Mouse (Mus musculus) midbrain, embryonic 16.5 days (tissue): ENCODE results near the gene As3mt. TPM values are rescaled to one million over a fixed set of nuclear protein-coding genes. Genes with fewer than 3 reads are reported as not detected.

ENCODE experiments used
- ATAC-seq: fragments of 200-750 bp; cut with Nextera tagmentation; 2 replicates; pipeline ENCODE4 v1.8.0; 2017; ENCODE audit warnings: moderate TSS enrichment
- H3K27ac ChIP-seq: fragments of 300-500 bp; sonication (generic); 2 replicates; pipeline ENCODE4 v1.5.1; 2014; ENCODE audit warnings: mild to moderate bottlenecking, low read length, mixed read lengths
- H3K27me3 ChIP-seq: fragments of 300-500 bp; sonication (generic); 2 replicates; pipeline ENCODE4 v1.6.1; 2014; ENCODE audit warnings: low read depth, low read length, mixed read lengths; ENCODE audit not compliant: control insufficient read depth, insufficient read depth
- H3K36me3 ChIP-seq: fragments of 300-500 bp; sonication (generic); 2 replicates; pipeline ENCODE4 v1.6.1; 2014; ENCODE audit warnings: mild to moderate bottlenecking, low read length, moderate library complexity, mixed read lengths; ENCODE audit not compliant: control insufficient read depth, insufficient read depth
- H3K4me1 ChIP-seq: fragments of 300-500 bp; sonication (generic); 2 replicates; pipeline ENCODE4 v1.6.1; 2014; ENCODE audit warnings: mild to moderate bottlenecking, low read length, mixed read lengths; ENCODE audit not compliant: control insufficient read depth, insufficient read depth
- H3K4me2 ChIP-seq: fragments of 300-500 bp; sonication (generic); 2 replicates; pipeline ENCODE4 v1.6.1; 2014; ENCODE audit warnings: mild to moderate bottlenecking, low read length, mixed read lengths
- H3K4me3 ChIP-seq: fragments of 300-500 bp; sonication (generic); 2 replicates; pipeline ENCODE4 v1.5.1; 2014; ENCODE audit warnings: low read depth, mild to moderate bottlenecking, low read length, moderate library complexity, mixed read lengths
- H3K9ac ChIP-seq: fragments of 300-500 bp; sonication (generic); 2 replicates; pipeline ENCODE4 v1.6.1; 2014; ENCODE audit warnings: low read depth, low read length, mixed read lengths
- H3K9me3 ChIP-seq: fragments of 300-500 bp; sonication (generic); replicated peaks from 2 replicates; pipeline ENCODE4 v1.6.1; 2014; ENCODE audit warnings: mild to moderate bottlenecking, low read length, mixed read lengths; ENCODE audit not compliant: control insufficient read depth, poor library complexity, severe bottlenecking
- WGBS: fragments of 180-500 bp; shearing (Covaris S2); extraction: QIAGEN DNeasy Blood & Tissue Kit; methylation state at CpG from one replicate; pipeline ENCODE4 v1.1.7; 2014; 5-methylcytosine and 5-hydroxymethylcytosine counted together
- polyA plus RNA-seq: library from polyadenylated mRNA; unstranded; fragments of >200 nt; fragmentation: Nextera tagmentation; extraction: Ambion mirVana; gene quantifications from 2 replicates; pipeline ENCODE4 v1.2.1, GENCODE M21; 2015

The As3mt gene
- polyA plus RNA-seq, 1 experiment from 2014 or later = 38.1 TPM

DNA sequence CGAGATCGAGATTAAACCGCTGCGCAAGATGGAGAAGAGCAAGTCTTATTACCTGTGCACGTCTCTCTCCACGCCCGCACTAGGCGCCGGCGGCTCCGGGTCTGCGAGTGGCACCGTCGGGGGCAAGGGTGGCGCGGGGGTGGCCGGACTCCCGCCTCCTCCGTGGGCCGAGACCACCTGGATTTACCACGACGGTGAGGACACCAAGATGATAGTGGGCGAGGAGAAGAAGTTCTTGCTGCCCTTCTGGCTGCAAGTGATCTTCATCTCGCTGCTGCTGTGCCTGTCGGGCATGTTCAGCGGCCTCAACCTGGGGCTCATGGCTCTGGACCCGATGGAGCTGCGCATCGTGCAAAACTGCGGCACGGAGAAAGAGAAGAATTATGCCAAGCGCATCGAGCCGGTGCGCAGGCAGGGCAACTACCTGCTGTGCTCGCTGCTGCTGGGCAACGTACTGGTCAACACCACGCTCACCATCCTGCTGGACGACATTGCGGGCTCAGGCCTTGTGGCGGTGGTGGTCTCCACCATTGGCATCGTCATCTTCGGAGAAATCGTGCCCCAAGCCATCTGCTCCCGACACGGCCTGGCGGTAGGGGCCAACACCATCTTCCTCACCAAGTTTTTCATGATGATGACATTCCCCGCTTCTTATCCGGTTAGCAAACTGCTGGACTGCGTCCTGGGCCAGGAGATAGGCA lies 55.2 kb downstream of the As3mt start:
- peak overlapping the region; percentile 86 for H3K4me3 ChIP-seq
- no peaks in the 10 kb centered on the region for H3K9me3 ChIP-seq
- under 1% methylated on average over 50 of the region's 50 CpGs for WGBS
- no peaks in the 10 kb centered on the region for H3K36me3 ChIP-seq
- peak overlapping the region; percentile 96 for H3K27ac ChIP-seq
- peaks cover 2% of the 10 kb centered on the region; the same call in 1 of the 2 replicates for H3K27me3 ChIP-seq
- peak overlapping the region; percentile 95 for H3K4me2 ChIP-seq
- peaks cover 31% of the 10 kb centered on the region for H3K4me1 ChIP-seq
- H3K9ac ChIP-seq = peak overlapping the region; percentile 85
- peak; percentile 0; the same call in 1 of the 2 replicates for ATAC-seq

DNA sequence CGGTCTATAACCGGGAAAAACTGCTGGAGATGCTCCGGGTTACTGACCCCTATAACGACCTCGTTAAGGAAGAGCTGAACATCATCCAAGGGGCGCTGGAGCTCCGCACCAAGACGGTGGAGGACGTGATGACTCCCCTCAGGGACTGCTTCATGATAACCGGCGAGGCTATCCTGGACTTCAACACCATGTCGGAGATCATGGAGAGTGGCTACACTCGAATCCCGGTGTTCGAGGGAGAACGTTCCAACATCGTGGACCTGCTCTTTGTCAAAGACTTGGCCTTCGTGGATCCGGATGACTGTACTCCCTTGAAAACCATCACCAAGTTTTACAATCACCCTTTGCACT lies 55.7 kb downstream of the As3mt start:
- ATAC-seq = no peak
- H3K4me1 ChIP-seq = peaks cover 31% of the 10 kb centered on the region
- H3K36me3 ChIP-seq = no peaks in the 10 kb centered on the region
- WGBS = under 1% methylated on average over 19 of the region's 19 CpGs
- no peaks in the 10 kb centered on the region for H3K9me3 ChIP-seq
- no peak overlapping the region for H3K27ac ChIP-seq
- H3K4me2 ChIP-seq = peak overlapping the region; percentile 95
- peak overlapping the region; percentile 86 for H3K4me3 ChIP-seq
- peak overlapping the region; percentile 85 for H3K9ac ChIP-seq
- peaks cover 2% of the 10 kb centered on the region; the same call in 1 of the 2 replicates for H3K27me3 ChIP-seq

DNA sequence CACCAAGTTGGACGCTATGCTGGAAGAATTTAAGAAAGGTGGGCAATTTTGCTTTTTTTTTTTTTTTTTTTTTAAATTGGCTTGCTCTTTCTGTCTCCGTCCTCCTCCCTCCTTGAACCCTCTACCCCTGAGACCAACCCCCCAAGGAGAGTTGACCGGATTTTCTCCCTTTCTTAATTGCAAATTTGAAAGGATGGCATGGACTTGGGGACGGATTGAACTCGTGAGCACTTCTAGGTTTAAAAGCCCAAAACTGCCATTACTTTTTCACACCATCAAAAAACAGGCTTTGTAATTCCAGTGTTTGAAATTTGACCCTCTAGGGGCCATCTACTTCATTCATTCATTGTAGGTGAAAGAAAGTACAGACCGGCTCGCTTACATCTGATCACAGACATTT lies 56.1 kb downstream of the As3mt start:
- WGBS = 6% methylated on average over 7 of the region's 7 CpGs
- H3K9ac ChIP-seq = peak overlapping the region; percentile 85; the same call in 1 of the 2 replicates
- H3K36me3 ChIP-seq = no peaks in the 10 kb centered on the region
- H3K4me1 ChIP-seq = peaks cover 31% of the 10 kb centered on the region
- H3K27me3 ChIP-seq = 0 out of 2 replicates have a peak, but pooled peaks cover 2% of the 10 kb centered on the region
- no peaks in the 10 kb centered on the region for H3K9me3 ChIP-seq
- ATAC-seq = no peak
- H3K27ac ChIP-seq = no peak overlapping the region
- H3K4me2 ChIP-seq = peak overlapping the region; percentile 95
- peak overlapping the region; percentile 86 for H3K4me3 ChIP-seq

DNA sequence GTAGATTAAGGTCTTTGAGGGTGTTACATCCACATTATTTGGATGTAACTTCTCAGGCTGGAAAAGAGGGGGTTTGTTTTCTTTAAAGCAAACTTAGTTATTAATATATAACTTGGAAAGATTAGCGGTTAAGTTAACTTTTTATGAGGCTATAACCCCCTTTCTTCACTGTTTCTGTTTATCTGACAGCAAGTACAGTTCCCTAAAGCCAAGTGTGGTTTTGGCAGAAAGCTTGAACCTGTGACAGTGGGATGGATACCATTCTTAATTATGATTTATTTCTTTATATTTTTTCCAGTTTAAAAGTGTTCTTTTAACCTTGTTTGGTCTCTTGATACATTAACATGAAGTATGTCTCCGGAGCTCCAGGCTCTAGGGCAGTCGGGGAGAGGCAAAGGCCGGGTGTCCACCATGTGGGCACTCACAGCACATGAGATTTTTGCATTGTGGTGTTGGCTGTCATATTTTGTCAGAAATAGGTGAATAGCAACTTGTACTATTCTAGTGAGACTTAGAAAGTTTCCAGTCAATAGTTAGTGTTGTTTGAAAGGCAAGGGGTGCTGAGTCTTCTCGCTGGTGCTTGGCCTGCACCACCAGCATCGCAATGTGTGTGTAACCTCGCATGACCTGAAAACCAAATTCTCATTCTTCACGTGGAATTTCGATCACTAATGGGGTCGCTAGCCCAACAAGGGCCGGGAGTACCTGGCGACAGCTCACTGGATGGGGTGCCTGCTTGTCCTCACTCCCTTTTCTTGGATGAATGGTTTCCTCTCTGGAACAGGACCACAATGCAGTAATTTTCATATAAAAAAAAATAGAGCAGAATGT lies 56.9 kb downstream of the As3mt start:
- H3K4me1 ChIP-seq = peaks cover 31% of the 10 kb centered on the region

DNA sequence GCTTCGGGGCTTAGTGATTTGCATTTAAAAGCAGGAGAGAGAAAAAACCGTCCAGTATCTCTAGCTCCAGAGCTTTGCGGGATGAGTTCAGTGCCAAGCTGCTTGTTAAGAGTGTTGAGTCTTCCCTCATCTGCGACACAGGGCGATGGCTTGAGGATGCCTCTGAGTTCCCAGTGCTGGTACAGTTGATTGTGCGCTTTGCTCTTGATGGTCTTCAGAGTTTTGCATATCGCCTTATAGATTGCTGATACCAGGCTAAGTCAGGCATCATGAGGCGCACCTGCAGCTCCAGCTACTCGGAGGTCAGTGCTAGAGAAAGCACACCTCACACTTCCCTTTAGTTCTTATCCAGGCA lies 57.5 kb downstream of the As3mt start:
- WGBS = 43% methylated on average over 9 of the region's 9 CpGs
- Histone ChIP-seq H3K27me3 (0 out of 2 replicates have a peak, but pooled peaks cover 2% of the 10 kb centered on the region), H3K27ac (no peak overlapping the region), H3K9me3 (no peaks in the 10 kb centered on the region), H3K4me1 (peaks cover 31% of the 10 kb centered on the region), H3K36me3 (no peaks in the 10 kb centered on the region), H3K4me3 (peak overlapping the region; percentile 86), H3K9ac (peak overlapping the region; percentile 22; the same call in 1 of the 2 replicates), H3K4me2 (peak overlapping the region; percentile 95)
- no peak for ATAC-seq

More for the DNA sequence above, 56.9 kb downstream of the As3mt start:
- Histone ChIP-seq H3K27me3 (0 out of 2 replicates have a peak, but pooled peaks cover 2% of the 10 kb centered on the region), H3K9ac (0 out of 2 replicates have a peak overlapping the region, but pooled peaks have one; percentile 10), H3K36me3 (no peaks in the 10 kb centered on the region), H3K4me3 (peak overlapping the region; percentile 86), H3K4me2 (peak overlapping the region; percentile 95), H3K9me3 (no peaks in the 10 kb centered on the region), H3K27ac (no peak overlapping the region)
- WGBS = 42% methylated on average over 12 of the region's 12 CpGs
- ATAC-seq = no peak

DNA sequence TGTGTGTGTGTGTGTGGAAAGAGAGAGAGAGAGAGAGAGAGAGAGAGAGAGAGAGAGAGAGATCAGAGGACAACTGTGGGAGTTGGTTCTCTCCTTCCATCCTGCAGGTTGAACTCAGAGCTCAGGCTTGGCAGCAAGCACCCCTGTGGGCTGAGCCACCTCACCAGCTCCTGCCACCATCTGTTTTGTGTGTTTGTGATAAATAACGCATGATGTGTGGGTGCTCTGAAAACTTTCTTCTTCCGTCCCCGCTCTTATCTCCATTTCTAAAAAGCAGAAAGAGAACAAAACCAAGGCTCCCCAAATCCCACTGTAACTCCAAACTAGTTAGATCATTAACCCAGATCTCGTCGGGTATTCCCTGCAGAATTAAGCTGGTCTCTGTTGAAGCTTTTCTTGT lies 58.9 kb downstream of the As3mt start:
- Histone ChIP-seq H3K27ac (no peak overlapping the region), H3K4me2 (peak overlapping the region; percentile 39), H3K27me3 (no peaks in the 10 kb centered on the region), H3K9ac (0 out of 2 replicates have a peak overlapping the region, but pooled peaks have one; percentile 18), H3K4me1 (peaks cover 31% of the 10 kb centered on the region), H3K36me3 (no peaks in the 10 kb centered on the region), H3K4me3 (no peak overlapping the region), H3K9me3 (no peaks in the 10 kb centered on the region)
- 69% methylated on average over 5 of the region's 5 CpGs for WGBS
- no peak for ATAC-seq

DNA sequence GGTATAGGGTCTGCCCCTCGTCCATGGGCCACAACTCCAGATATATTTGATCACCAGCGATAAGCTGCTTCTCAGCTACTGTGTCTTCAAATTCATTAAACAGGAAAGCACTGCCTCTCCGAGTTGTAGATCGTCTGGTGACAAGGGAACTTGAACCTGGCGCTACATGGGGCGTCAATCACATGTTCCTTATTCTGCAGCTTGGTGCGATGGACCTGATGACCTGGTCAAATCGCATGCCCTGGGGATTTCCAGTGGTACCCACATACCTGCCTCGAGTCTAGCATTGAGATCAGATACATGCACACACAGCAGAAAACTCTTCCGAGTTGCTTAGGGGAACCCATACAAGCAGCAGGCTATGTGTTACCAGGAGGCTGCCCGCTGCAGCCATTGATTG lies 62.5 kb downstream of the As3mt start:
- H3K27me3 ChIP-seq = no peaks in the 10 kb centered on the region
- no peaks in the 10 kb centered on the region for H3K36me3 ChIP-seq
- no peak overlapping the region for H3K9ac ChIP-seq
- H3K4me1 ChIP-seq = peaks cover 18% of the 10 kb centered on the region
- no peak overlapping the region for H3K4me3 ChIP-seq
- WGBS = 92% methylated on average over 11 of the region's 11 CpGs
- no peak overlapping the region for H3K4me2 ChIP-seq
- H3K9me3 ChIP-seq = no peaks in the 10 kb centered on the region
- no peak overlapping the region for H3K27ac ChIP-seq
- ATAC-seq = no peak

DNA sequence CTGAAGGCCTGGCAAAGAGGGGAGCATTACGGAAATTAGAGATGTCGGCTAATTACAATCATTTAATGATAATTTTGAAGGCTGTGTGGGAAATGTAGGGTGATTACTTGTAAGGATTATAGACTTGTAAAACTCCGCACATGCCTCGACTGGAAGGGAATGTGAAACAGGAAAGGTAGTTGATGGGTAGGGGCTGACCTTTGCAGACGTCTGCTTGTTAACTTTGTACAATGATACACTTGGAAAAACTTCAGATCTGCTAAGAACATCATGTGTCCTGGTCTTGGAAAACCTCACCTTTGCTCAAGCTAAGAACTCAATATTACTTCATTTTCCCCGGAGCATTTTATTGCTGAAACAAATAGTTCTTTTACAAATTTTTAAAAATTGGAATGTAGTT lies 64.5 kb downstream of the As3mt start:
- H3K9ac ChIP-seq = no peak overlapping the region
- no peak overlapping the region for H3K4me2 ChIP-seq
- H3K4me3 ChIP-seq = no peak overlapping the region
- no peaks in the 10 kb centered on the region for H3K36me3 ChIP-seq
- ATAC-seq = no peak
- no peak overlapping the region for H3K27ac ChIP-seq
- no peaks in the 10 kb centered on the region for H3K9me3 ChIP-seq
- no peaks in the 10 kb centered on the region for H3K27me3 ChIP-seq
- peaks cover 2% of the 10 kb centered on the region; the same call in 1 of the 2 replicates for H3K4me1 ChIP-seq
- WGBS = 84% methylated on average over 6 of the region's 6 CpGs

DNA sequence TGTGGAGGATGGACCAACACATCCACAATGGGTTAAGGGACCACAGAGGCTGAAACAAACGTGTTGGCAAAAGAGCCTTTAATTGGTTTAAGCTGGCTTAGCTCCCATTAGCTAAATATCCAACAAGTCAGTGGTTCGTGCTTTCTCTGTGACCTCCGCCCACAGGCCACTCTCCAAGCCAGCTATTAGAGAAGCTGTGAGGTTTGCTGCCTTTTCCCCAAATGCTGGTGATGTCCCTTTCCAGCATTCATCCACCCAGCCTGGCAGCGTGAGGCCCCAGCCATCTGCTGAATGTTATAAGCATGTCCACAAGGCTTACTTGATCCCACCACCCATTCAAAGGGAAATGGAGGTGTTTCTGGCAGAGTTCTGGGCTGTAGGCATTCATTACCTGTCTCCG lies 69.1 kb downstream of the As3mt start:
- Histone ChIP-seq H3K9ac (no peak overlapping the region), H3K36me3 (no peaks in the 10 kb centered on the region), H3K27ac (no peak overlapping the region), H3K9me3 (no peaks in the 10 kb centered on the region), H3K27me3 (no peaks in the 10 kb centered on the region), H3K4me2 (no peak overlapping the region), H3K4me1 (no peaks in the 10 kb centered on the region; the same call in 1 of the 2 replicates), H3K4me3 (no peak overlapping the region)
- 59% methylated on average over 5 of the region's 5 CpGs for WGBS
- ATAC-seq = no peak
